Mouse (Mus musculus): ENCODE data around the gene Cpe.

The Cpe gene

GRCm38 (mm10) chr8:64632169-64632568 is 60.7 kb downstream of the Cpe start:
- no peak for DNase-seq (ENCODE audit: low read depth, low spot score)

- no peak for DNase-seq (ENCODE audit: low read depth, low spot score)
Observed at GRCm38 (mm10) chr8:64631761-64632160, 61.1 kb downstream of the Cpe start.

- DNase-seq (ENCODE audit: low read depth, low spot score) = no peak
Observed at GRCm38 (mm10) chr8:64629034-64629760, 63.7 kb downstream of the Cpe start.

GRCm38 (mm10) chr8:64628039-64628438 is 64.8 kb downstream of the Cpe start:
- DNase-seq (ENCODE audit: low read depth, low spot score) = no peak

- DNase-seq (ENCODE audit: low read depth, low spot score) = no peak
Observed at GRCm38 (mm10) chr8:64624603-64625037, 68.2 kb downstream of the Cpe start.

- DNase-seq (ENCODE audit: low read depth, low spot score) = no peak
Observed at GRCm38 (mm10) chr8:64620365-64621150, 72.3 kb downstream of the Cpe start.

- no peak for DNase-seq (ENCODE audit: low read depth, low spot score)
Observed at GRCm38 (mm10) chr8:64619661-64620060, 73.2 kb downstream of the Cpe start.

- no peak for DNase-seq (ENCODE audit: low read depth, low spot score)
Observed at GRCm38 (mm10) chr8:64618618-64619017, 74.2 kb downstream of the Cpe start.

GRCm38 (mm10) chr8:64616566-64616965 is 76.3 kb downstream of the Cpe start:
- no peak for DNase-seq (ENCODE audit: low read depth, low spot score)

- DNase-seq (ENCODE audit: low read depth, low spot score) = no peak
Observed at GRCm38 (mm10) chr8:64615459-64615858, 77.4 kb downstream of the Cpe start.

- no peak for DNase-seq (ENCODE audit: low read depth, low spot score)
Observed at GRCm38 (mm10) chr8:64613663-64614062, 79.2 kb downstream of the Cpe start.

- no peak for DNase-seq (ENCODE audit: low read depth, low spot score)
Observed at GRCm38 (mm10) chr8:64611210-64611974, 81.5 kb downstream of the Cpe start.

GRCm38 (mm10) chr8:64608931-64609330 is 83.9 kb downstream of the Cpe start:
- DNase-seq (ENCODE audit: low read depth, low spot score) = no peak

GRCm38 (mm10) chr8:64606015-64606414 is 86.8 kb downstream of the Cpe start:
- no peak for DNase-seq (ENCODE audit: low read depth, low spot score)

GRCm38 (mm10) chr8:64598206-64598605 is 94.6 kb downstream of the Cpe start:
- DNase-seq (ENCODE audit: low read depth, low spot score) = no peak

GRCm38 (mm10) chr8:64597042-64597970 is 95.5 kb downstream of the Cpe start:
- peak; percentile 58 for DNase-seq (ENCODE audit: low read depth, low spot score)

GRCm38 (mm10) chr8:64596396-64596795 is 96.5 kb downstream of the Cpe start:
- DNase-seq (ENCODE audit: low read depth, low spot score) = no peak

- no peak for DNase-seq (ENCODE audit: low read depth, low spot score)
Observed at GRCm38 (mm10) chr8:64590456-64590855, 102.4 kb downstream of the Cpe start.

GRCm38 (mm10) chr8:64582887-64583286 is 110.0 kb downstream of the Cpe start:
- no peak for DNase-seq (ENCODE audit: low read depth, low spot score)

GRCm38 (mm10) chr8:64578221-64578620 is 114.6 kb downstream of the Cpe start:
- no peak for DNase-seq (ENCODE audit: low read depth, low spot score)

- DNase-seq (ENCODE audit: low read depth, low spot score) = no peak
Observed at GRCm38 (mm10) chr8:64575001-64575400, 117.9 kb downstream of the Cpe start.

Data from WW6 (cell line).